21 mouse cellular contexts compared by ENCODE assay signal in the genomic region with DNA sequence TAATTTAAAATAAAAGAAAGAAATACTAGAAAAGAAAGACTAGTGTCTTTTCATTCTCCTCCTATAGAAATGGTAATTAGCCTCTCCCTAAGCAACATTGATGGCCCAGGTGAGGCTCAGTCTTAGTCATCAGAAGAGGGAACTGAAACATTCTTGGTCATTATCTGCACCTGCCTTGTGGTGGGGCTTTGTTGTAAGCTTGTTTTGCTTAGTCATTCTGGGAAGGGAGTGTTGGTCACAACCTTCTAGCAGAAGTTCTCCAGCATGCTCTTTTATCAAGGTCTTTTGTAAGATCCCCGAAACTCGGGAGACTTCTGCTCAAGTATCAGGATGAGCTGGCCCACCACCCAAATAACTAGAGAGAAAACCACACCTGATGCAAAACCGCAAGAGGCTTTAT.
"Had no signal": no experiment of that assay in that cellular context is flagged by ENCODE, and none has a peak within 500 bp of the region (broad histone marks: within the 10 kb centered on the region; RNA-seq: fewer than 3 reads in every experiment).

No protein-coding gene starts in this region.

- H3K4me1 ChIP-seq: kidney, embryonic 15.5 days; limb, embryonic 12.5 days; limb, embryonic 15.5 days; midbrain, embryonic 12.5 days; stomach, embryonic 15.5 days had no signal

- H3K9ac ChIP-seq: kidney, embryonic 15.5 days; limb, embryonic 12.5 days; limb, embryonic 15.5 days; liver, embryonic 14.5 days; liver, postnatal 0 days; lung, embryonic 14.5 days; midbrain, embryonic 12.5 days; stomach, embryonic 15.5 days had no signal

- H3K9me3 ChIP-seq: kidney, embryonic 15.5 days; limb, embryonic 12.5 days; limb, embryonic 15.5 days; midbrain, embryonic 12.5 days; stomach, embryonic 15.5 days had no signal

- H3K4me3 ChIP-seq: kidney, embryonic 15.5 days; left cerebral cortex, adult 2 months; limb, embryonic 12.5 days; limb, embryonic 15.5 days; midbrain, embryonic 12.5 days; stomach, embryonic 15.5 days had no signal

- DNase-seq: kidney, adult 2 months; kidney, postnatal 10 days; kidney, postnatal 36 days; layer of hippocampus, postnatal 36 days; left cerebral cortex, postnatal 4 days; liver, postnatal 0 days; lung, embryonic 14.5 days; right cerebral cortex, adult 18-20 months; right cerebral cortex, postnatal 14 days; spleen, adult 18-20 months; thymus, adult 2 months; thymus, postnatal 14 days; thymus, postnatal 4 days had no signal

- H3K27ac ChIP-seq: kidney, embryonic 15.5 days; left cerebral cortex, adult 2 months; limb, embryonic 12.5 days; limb, embryonic 15.5 days; liver, embryonic 14.5 days; macrophage; midbrain, embryonic 12.5 days; stomach, embryonic 15.5 days had no signal

- H3K27me3 ChIP-seq: kidney, embryonic 15.5 days; limb, embryonic 12.5 days; limb, embryonic 15.5 days; midbrain, embryonic 12.5 days; stomach, embryonic 15.5 days had no signal

- H3K36me3 ChIP-seq: kidney, embryonic 15.5 days; limb, embryonic 12.5 days; limb, embryonic 15.5 days; midbrain, embryonic 12.5 days; stomach, embryonic 15.5 days had no signal
